Mouse (Mus musculus) bone marrow, adult 2 months (tissue): Measurements from ENCODE around the gene Galnt12.

ENCODE experiments used
- CTCF ChIP-seq: fragments of 200-500 bp; IDR thresholded peaks from 2 replicates; pipeline ENCODE4 v1.5.1; 2011; ENCODE audit warnings: low read length, control low read depth; ENCODE audit not compliant: control insufficient read depth, insufficient read depth
- POLR2A ChIP-seq: fragments of 200-500 bp; IDR thresholded peaks from 2 replicates; pipeline ENCODE4 v1.6.1; 2011; ENCODE audit warnings: low read depth, mild to moderate bottlenecking, control low read depth, low read length, borderline replicate concordance; ENCODE audit not compliant: control insufficient read depth

DNA sequence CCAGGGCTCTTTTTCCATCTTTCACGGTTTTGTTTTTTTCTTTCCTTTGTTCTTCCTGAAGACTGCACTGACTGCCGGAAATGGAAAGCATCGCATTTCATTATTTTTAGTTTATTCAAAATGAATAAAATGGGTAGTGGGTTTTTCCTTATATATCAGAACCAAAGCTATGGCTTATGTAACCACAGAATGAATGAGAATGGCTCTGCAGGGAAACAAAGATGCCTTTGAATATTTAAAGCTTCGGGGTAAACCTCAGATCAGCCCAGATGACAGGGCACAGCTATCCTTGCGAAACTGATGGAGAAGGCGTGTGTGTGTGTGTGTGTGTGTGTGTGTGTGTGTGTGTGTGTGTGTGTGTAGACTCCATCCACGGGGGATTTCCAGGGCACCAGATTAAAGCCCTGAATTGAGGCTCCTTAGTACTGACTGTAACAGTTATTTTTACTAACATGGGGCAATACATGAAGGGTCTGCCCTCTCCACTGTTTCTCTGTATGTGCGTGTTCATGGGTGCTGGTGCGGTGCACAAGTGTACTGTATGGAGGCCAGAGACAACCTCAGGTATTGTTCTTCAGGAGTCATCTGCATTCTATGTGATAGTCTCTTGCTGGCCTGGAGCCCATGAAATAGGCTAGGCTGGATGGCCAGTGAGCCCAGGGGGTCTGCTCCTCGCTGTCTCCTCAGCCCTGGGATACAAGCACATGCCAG is 49.9 kb downstream of the Galnt12 start:
- TF ChIP-seq CTCF (no peak), POLR2A (no peak)
